Mouse (Mus musculus): ENCODE measurements around the gene Pde10a.

GRCm38 (mm10) chr17:8639703-8640380 is 114.7 kb downstream of the Pde10a start:
- TF ChIP-seq CTCF (IDR thresholded peaks at IDR 0.05; ENCODE audit: low read depth, low read length) (no peak), POLR2A (IDR thresholded peaks at IDR 0.05; ENCODE audit: borderline replicate concordance, low read depth, low read length) (no peak)
